Mouse (Mus musculus): ENCODE measurements around the gene Acsbg2. TPM values are rescaled to one million over a fixed set of nuclear protein-coding genes. Genes with fewer than 3 reads are reported as not detected.

Gene Acsbg2
- total RNA-seq, 2 experiments from 2014 or later: not detected

GRCm38 (mm10) chr17:56890018-56890417, 15.8 kb upstream of the Acsbg2 start:
- intact Hi-C loops (cut with DNase I): no loop called here
- no peak overlapping the region for H3K27ac ChIP-seq
- TF ChIP-seq CTCF (IDR thresholded peaks at IDR 0.05): no peak
- no peak overlapping the region for H3K4me3 ChIP-seq
- DNase-seq: no peak

- Histone ChIP-seq H3K4me3 (no peak overlapping the region), H3K27ac (no peak overlapping the region)
- intact Hi-C loops (cut with DNase I): no loop called here
- no peak for DNase-seq
- TF ChIP-seq CTCF (IDR thresholded peaks at IDR 0.05): peak; percentile 22; the same call in 1 of the 2 replicates
Observed at GRCm38 (mm10) chr17:56888050-56888449, 13.8 kb upstream of the Acsbg2 start.

- intact Hi-C loops (cut with DNase I): no loop called here
- Histone ChIP-seq H3K4me3 (no peak overlapping the region), H3K27ac (no peak overlapping the region)
- no peak for DNase-seq
- TF ChIP-seq CTCF (IDR thresholded peaks at IDR 0.05): no peak
Observed at GRCm38 (mm10) chr17:56884809-56885208, 10.6 kb upstream of the Acsbg2 start.

GRCm38 (mm10) chr17:56884331-56884730, 10.1 kb upstream of the Acsbg2 start:
- Histone ChIP-seq H3K4me3 (no peak overlapping the region), H3K27ac (no peak overlapping the region)
- intact Hi-C loops (cut with DNase I): no loop called here
- no peak for DNase-seq
- no peak for TF ChIP-seq CTCF (IDR thresholded peaks at IDR 0.05)

GRCm38 (mm10) chr17:56883612-56884011, 9.4 kb upstream of the Acsbg2 start:
- H3K4me3 ChIP-seq: peak overlapping the region; percentile 59
- intact Hi-C loops (cut with DNase I): no loop called here
- DNase-seq: no peak
- no peak for TF ChIP-seq CTCF (IDR thresholded peaks at IDR 0.05)
- H3K27ac ChIP-seq: peak overlapping the region; percentile 20; the same call in 1 of the 2 replicates

GRCm38 (mm10) chr17:56877426-56877825, 3.2 kb upstream of the Acsbg2 start:
- Histone ChIP-seq H3K4me3 (no peak overlapping the region), H3K27ac (no peak overlapping the region)
- intact Hi-C loops (cut with DNase I): no loop called here
- TF ChIP-seq CTCF (IDR thresholded peaks at IDR 0.05): no peak
- no peak for DNase-seq

- DNase-seq: no peak
- no peak overlapping the region for H3K4me3 ChIP-seq
- intact Hi-C loops (cut with DNase I): no loop called here
- TF ChIP-seq CTCF (IDR thresholded peaks at IDR 0.05): no peak
- H3K27ac ChIP-seq: no peak overlapping the region
Observed at GRCm38 (mm10) chr17:56876981-56877380, 2.7 kb upstream of the Acsbg2 start.

- intact Hi-C loops (cut with DNase I): no loop called here
- H3K27ac ChIP-seq: no peak overlapping the region
- DNase-seq: no peak
- H3K4me3 ChIP-seq: no peak overlapping the region
- no peak for TF ChIP-seq CTCF (IDR thresholded peaks at IDR 0.05)
Observed at GRCm38 (mm10) chr17:56876465-56876864, 2.2 kb upstream of the Acsbg2 start.

GRCm38 (mm10) chr17:56874936-56875651, 847 bp upstream of the Acsbg2 start, which contains the start of gene 1700061G19Rik:
Gene 1700061G19Rik (plus strand): TSS chr17:56875477.
- intact Hi-C loops (cut with DNase I): no loop called here
- no peak for DNase-seq
- no peak within 1 kb of the TSS for H3K27ac ChIP-seq
- TF ChIP-seq CTCF (IDR thresholded peaks at IDR 0.05): no peak
- no peak within 1 kb of the TSS for H3K4me3 ChIP-seq

- no peak for TF ChIP-seq CTCF (IDR thresholded peaks at IDR 0.05)
- no peak overlapping the region for H3K4me3 ChIP-seq
- intact Hi-C loops (cut with DNase I): no loop called here
- DNase-seq: no peak
- no peak overlapping the region for H3K27ac ChIP-seq
Observed at GRCm38 (mm10) chr17:56872512-56872911, 1.7 kb downstream of the Acsbg2 start.

- no peak for DNase-seq
- intact Hi-C loops (cut with DNase I): no loop called here
- no peak overlapping the region for H3K27ac ChIP-seq
- no peak overlapping the region for H3K4me3 ChIP-seq
- no peak for TF ChIP-seq CTCF (IDR thresholded peaks at IDR 0.05)
Observed at GRCm38 (mm10) chr17:56871767-56872166, 2.5 kb downstream of the Acsbg2 start.

- no peak overlapping the region for H3K27ac ChIP-seq
- intact Hi-C loops (cut with DNase I): no loop called here
- TF ChIP-seq CTCF (IDR thresholded peaks at IDR 0.05): no peak
- no peak for DNase-seq
- H3K4me3 ChIP-seq: no peak overlapping the region
Observed at GRCm38 (mm10) chr17:56870287-56870953, 3.8 kb downstream of the Acsbg2 start.

GRCm38 (mm10) chr17:56869481-56869977, 4.7 kb downstream of the Acsbg2 start:
- intact Hi-C loops (cut with DNase I): no loop called here
- H3K27ac ChIP-seq: no peak overlapping the region
- no peak for DNase-seq
- no peak for TF ChIP-seq CTCF (IDR thresholded peaks at IDR 0.05)
- H3K4me3 ChIP-seq: no peak overlapping the region

Data from gastrocnemius, adult 2 months (tissue).